Mouse (Mus musculus) bone marrow, adult 2 months (tissue): Measurements from ENCODE around the gene Klhdc3.

Experiments used
- CTCF ChIP-seq: fragments of 200-500 bp; IDR thresholded peaks from 2 replicates; pipeline ENCODE4 v1.5.1; 2011; ENCODE audit warnings: low read length, control low read depth; ENCODE audit not compliant: control insufficient read depth, insufficient read depth
- POLR2A ChIP-seq: fragments of 200-500 bp; IDR thresholded peaks from 2 replicates; pipeline ENCODE4 v1.6.1; 2011; ENCODE audit warnings: low read depth, mild to moderate bottlenecking, control low read depth, low read length, borderline replicate concordance; ENCODE audit not compliant: control insufficient read depth

DNA sequence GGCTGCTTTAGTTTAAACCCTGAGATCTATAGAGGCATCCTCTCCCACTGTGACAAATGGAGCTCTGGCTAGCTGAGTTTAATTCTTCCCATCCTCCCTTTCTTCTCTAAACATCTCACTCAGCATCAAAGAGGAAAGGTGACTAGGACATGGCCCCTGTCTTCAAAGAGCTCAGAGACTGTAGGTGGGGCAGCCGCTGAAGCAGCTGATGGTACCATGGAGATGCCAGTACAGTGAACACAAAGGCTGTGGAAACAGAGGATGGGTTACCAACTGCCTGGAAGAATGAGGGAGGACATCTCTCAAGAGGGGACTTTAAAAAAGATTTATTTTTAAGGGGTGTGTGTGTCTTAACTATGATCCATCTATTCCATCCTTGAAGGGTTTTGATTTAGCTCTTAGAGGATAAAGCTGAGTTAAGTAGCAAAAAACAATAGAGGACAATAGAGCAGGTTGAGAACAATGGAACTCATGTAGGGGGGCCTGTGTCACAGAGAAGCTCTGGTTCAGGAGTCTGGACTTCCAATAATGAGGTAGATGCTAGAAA, 13.9 kb upstream of the Klhdc3 start:
- TF ChIP-seq POLR2A (no peak), CTCF (no peak)
